Mouse (Mus musculus) urinary bladder, postnatal 10 days (tissue): ENCODE data around the gene Mitd1.

ENCODE experiments used
- DNase-seq: peaks from one replicate; pipeline ENCODE4 v3.0.0; 2022; ENCODE audit warnings: low spot score

Mitd1 gene

DNA sequence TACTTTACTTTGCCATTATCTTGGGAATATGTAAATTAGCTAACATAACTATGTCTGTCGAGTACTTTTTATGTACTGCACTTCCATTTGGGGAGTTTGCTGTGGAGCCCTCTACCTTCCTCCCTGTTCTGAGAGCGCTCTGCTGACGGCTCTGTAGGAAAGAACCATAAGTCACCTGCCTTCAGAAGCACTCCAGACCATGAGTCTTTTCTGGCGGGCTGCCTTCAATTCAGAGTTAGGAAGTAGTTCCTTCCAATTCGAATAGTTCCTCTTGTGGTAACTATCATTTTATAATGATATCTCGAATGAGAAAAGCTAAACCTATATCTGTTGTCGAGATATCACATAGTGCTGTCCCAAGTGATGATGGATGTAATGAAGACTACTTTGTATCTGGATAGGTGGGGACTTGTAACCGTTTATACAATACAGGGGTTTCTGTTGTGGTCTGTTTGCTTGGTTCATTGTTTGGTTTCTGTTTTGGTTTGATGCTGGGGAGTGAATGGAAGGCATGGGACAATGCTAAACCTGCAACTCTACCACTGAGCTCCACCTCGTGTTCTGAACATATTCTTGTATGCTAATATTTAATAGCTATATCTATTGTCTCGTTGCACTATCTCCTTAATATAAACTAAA is 22.4 kb downstream of the Mitd1 start:
- no peak for DNase-seq

DNA sequence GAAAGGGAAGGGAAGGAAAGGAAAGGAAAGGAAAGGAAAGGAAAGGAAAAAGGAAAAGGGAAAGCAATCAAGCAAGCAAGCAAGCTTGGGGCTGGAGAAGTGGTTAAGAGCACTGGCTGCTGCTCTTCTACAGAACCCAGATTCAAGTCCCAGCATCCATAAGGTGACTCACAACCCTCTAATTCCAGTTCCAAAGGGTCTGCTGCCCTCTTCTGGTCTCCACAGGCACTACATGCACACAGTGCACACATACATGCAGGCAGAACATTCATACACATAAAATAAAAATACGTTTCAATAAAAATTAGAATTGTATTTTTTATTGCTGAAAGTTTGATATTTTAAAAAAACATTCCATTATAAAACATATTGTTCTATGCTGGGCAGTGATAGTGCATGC is 23.2 kb downstream of the Mitd1 start:
- no peak for DNase-seq

DNA sequence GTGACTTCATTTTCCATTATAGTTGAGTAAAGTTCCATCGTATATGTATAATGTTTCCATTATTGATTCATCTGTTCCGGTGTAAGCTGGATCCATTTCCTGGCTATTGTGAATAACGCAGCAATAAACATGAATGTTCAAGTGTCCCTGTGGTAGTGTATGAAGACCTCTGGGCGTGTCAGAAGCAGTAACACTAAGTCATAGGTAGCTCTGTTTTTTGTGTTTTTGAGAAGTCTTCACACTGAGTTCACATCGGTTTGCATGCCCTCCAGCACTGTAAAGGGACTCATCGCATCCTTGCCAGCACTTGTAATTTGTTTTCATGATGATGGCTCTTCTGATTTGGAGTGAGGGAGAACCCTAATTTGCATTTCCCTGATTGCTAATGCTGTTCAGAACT is 23.9 kb downstream of the Mitd1 start, which contains the start of gene Tsga10:
Tsga10 (minus strand) TSS at position 144 of the 400 bp plus-strand sequence.
- DNase-seq: no peak

DNA sequence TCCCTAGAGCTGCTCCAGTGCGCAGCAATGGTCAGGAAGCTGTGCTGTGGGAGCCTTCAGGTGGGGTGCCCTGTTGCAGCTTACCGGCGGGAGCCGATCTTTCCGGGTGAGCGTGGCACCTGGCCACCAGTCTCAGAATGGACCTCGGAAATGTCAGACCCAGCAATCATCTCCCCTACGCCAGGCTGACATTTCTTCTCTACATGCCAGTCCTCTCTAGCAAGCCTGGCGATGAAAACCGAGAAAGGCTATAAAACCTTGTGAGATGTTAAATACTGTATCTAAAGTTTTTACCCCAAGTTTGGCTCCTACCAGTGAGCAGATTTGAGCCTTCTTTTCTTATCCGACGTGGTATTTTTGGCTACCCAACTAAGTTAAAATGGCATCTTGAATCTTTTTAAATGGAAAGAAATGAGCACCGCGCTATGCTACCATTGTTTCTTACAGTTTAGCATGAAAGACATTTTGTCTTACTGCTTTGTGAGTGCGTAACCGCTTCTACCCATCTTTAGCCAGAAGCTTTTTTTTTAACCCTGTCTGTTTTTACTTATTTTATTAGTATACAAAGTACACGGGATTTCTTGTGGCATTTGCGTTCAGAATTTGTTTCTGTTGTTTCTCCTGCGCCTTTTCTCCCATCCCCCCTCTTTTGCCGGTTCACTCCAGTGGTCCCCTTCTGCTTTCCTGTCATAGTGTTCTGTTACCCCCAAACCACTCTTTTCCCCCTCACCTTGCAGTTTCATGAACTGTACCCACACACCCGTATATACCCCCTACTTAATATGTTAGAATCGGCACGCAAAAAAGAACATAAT is 24.6 kb downstream of the Mitd1 start:
- DNase-seq: no peak

DNA sequence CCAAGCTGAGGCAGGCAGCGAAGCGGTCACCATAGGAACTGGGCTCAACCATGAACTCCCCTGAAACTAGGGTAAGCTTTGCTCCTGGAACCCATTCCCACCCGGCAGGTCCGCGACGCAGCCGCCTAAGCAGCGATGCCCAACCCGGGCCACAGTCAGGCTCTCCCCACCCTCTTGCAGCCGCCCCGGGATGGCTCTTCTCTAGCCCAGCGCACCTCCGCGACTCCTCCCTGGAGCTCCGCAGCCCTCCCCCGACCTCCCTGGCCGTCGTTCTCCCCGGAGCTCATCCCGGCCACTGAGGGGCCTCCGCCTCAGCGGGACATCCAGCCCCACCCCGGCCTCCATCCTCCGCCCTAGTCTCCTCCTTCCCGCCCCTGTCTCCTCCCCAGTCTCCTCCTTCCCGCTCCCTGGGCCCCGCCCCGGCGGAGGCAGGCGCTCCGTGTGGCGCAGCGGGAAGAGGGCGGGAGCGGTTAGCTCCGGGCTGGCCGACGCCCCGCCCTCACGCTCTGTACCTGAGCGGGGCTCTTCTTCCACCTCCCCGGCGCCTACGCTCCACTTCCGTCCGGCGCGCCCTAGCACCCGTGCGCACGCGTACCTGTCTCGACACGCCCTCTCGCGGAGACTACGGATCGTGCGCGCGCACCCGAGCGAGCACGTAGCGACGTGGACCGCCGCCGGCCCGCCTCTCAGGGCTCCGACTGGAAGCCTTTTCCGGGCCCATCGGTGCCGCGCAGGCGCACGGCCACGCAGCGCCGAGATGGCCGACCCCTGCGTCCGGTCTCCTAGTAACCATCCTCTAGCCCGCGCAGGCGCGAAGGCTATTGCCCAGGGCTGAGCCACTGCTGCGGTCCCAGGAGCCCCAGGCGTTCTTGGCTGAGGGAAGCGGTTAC is 25.5 kb downstream of the Mitd1 start:
- DNase-seq: peak; percentile 96

DNA sequence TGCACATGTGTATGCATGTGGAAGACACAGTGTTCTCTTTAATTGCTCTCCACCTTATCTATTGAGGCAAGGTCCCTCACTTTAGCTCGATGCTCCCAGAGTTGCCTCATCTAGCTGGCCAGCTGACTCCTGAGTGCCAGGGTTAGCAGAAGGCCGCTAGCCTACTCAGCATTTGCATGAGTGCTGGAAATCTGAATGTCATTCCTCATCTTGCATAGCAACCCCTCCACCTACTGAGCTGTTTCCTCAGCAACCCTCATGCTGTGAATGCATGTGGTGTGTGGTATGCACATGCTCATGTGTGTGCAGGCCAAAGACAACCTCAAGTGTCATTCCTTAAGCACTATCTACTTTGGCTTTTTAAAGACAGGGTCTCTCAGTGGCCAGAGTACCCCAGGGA is 39.5 kb downstream of the Mitd1 start:
- DNase-seq: no peak

DNA sequence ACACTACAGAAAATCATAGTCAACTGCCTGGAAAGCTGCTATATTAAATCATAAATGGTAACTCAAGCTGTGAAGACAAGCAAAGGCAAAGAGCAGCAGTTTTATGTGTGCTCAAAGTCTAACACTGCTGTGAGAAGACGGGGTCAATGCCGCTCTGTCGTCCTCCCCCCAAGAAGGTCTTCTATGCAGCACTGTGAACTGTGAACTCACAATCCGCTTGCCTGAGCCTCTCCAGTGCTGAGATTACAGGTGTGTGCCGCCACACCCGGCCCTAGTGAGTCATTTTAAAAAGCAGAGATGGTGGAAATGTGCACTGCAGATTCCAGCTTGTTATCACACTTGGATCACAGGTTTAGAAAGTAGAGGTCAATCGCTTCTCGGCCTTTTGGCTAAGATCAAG is 43.3 kb downstream of the Mitd1 start:
- DNase-seq: no peak

DNA sequence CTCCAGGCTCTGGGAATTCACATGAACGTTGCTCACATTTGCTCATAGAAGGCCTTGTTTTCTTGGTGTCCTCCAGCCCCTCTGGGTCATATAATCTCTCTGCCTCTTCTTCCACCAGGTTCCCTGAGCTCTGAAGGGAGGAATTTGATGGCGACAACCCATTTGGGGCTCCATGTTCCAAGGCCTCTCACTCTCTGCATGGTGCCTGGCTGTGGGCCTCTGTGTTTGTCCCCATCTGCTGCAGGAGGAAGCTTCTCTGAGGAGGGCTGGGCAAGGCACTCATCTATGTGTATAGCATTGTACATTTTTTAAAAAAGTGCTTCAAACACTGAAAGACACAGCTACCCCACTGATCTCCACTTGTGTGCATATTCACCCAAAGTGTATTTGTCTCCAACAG is 58.5 kb downstream of the Mitd1 start:
- DNase-seq: no peak
